Mouse (Mus musculus): ENCODE results near the gene Tut1.
A peak's percentile ranks its signal among the peaks of the same experiment; 100 is the strongest.

Gene Tut1

DNA sequence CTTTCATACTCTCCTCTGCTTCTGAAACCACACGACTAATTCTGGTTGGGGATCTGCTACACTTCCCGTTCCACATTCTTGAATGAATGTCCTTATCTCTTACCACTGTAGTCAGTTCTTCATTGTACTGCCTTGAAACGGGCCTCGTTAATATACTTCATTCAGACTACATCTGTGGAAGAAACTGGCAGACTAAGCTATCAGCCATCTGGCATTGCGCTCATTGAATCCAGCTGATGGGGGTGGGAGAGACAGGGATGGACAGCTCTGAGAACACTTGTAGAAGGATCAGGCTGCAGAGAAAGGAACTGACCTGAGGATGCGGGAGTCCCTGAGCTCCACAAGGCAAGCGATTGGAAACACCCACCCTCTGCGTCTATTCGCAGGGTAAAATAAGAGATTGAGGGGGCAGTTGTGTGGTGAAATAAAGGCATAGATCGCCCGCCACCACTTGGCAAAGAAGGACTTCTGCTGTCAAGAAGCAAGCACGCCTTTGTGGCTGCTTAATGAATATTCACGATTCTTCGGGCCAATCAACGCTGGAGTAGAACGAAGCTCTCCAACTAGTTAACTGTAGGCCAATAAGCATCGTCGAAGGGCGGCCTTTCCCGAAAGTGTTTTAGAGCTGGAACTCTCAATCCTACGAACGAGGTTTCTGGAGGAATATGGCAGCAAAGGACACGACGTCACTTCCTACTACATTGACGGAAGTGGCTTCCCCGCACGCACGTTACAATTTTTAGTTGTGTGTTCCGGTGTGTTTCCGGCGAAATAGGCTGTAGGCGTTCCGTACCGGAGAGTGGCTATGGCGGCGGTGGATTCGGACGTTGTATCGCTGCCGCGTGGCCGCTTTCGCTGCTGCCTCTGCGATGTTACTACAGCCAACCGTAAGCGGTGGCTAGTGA lies at the start of gene Tut1:
Gene Tut1 (plus strand): TSS at position 713 of the 905 bp plus-strand sequence.
- DNase-seq: peak; percentile 98

- DNase-seq: no peak
These were observed 45.1 kb upstream of the Tut1 start for GRCm38 (mm10) chr19:8908531-8908930.

GRCm38 (mm10) chr19:8911810-8912209 lies 41.8 kb upstream of the Tut1 start:
- DNase-seq: no peak

- DNase-seq: no peak
These were observed 39.4 kb upstream of the Tut1 start for GRCm38 (mm10) chr19:8914212-8914611.

GRCm38 (mm10) chr19:8919000-8919399 lies 34.6 kb upstream of the Tut1 start:
- no peak for DNase-seq

GRCm38 (mm10) chr19:8919684-8920072 lies 34.0 kb upstream of the Tut1 start:
- DNase-seq: no peak

DNA sequence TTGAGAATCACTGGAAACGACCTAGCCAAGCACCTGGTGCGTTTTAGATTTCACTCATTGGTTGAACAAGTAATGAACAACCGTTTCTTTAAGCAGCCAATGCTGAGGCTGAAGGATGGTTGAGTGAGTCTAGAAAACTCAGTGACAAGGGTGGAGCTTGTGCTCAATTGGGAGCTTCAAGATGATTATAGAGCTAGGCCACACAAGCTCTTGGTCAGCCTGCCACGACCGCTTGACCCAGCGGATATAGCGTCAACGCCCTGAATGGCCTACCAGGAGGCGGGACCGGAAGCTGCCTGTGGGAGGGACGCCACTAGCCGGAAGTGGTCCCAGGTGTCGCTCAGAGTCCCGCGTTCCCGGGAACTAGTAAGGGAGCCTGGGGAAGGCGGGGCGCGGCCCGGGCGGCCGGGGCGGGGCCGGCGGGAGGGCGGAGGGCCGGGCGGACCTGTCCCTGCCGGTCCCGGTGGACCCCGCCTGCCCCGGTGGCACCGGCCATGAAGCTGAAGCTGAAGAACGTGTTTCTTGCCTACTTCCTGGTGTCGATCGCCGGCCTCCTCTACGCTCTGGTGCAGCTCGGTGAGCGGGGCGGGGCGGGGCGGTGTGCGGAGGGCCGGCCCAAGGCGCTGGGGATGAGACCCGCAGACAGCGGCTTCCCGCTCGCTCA lies 33.4 kb upstream of the Tut1 start, which contains the start of gene B3gat3:
Gene B3gat3 (plus strand): TSS at position 302 of the 664 bp plus-strand sequence.
- DNase-seq: peak; percentile 97

DNA sequence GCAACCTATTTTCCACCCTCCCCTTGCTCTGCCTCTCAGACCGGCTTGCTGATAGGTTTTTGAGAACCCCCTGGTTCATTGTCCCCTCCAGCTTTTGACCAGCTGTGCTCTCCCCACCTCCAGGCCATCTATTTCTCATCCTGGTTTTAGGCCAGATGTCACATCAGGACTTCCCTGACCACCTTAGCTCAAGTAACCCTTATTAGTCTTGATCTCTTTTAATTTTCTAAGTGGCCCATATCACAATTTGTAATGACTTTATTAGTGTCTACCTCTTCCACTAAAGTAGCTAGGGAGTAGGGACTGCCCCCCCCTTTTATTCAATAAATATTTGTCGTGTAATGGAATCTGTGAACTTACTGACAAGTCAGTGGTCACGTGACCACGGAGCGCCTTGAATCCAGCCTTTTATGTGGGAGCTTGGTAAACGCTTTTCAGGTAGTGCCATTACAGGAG lies 32.8 kb upstream of the Tut1 start:
- peak; percentile 47 for DNase-seq

DNA sequence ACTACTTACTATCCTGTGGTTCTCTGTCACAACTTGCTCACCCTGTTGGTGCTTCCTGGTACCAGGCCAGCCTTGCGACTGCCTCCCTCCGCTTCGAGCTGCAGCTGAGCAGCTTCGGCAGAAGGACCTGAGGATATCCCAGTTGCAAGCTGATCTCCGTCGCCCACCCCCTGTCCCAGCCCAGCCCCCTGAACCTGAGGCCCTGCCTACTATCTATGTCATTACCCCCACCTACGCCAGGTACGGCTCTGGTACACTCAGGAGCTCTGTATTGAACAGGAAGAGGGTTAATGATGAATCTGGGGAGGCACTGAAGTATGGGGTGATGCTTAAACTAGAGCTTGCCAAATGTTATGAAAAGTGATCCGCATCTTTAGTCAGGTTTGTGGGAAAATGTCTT lies 31.9 kb upstream of the Tut1 start:
- no peak for DNase-seq

DNA sequence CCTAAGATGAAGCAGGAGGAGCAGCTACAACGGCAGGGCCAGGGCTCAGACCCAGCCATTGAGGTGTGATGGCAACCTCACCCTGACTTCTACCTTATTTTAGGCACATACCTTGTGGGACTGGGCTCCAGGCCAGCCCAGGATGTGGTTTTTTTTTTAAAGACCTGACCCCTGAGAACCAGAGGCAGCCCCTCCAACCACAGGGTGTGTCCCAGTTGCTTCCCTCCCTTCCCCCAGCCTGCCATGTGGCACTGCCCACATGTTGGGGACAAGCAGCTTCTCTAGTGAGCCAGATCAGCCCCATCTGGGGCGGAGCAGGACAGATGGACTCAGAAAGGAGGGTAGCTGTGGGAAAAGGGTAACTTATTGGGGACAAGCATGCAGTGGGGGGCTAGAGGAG lies 26.9 kb upstream of the Tut1 start:
- DNase-seq: peak; percentile 9

DNA sequence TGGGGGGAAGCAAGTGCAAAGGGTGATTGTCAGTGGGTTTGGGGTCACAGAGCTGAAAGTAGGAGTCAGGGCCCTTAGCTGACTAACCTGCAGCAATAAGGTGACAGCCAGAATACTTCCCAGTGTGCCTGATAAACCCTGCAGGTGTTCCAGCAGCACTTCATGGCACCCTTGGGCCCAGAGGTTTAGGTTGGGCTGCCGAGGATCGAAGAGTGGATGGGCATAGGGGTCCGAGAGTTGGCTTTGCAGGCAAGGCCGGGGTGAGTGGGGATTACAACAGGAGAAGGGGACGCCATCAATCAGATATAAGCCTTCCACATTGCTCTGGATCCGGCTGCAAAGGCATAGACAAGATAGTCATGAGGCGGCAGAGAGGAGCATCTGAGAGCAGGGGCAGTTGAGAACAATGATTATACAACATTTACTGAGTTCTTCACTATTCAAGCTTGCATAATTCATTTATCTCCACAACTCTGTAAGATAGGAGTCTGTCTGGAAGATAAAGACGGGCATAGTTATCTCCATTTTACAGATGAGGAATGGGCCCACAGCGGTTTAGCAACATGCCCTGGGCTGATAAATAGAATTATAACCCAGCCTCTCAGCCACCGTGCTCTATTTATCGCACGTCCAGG lies 25.6 kb upstream of the Tut1 start:
- no peak for DNase-seq

DNA sequence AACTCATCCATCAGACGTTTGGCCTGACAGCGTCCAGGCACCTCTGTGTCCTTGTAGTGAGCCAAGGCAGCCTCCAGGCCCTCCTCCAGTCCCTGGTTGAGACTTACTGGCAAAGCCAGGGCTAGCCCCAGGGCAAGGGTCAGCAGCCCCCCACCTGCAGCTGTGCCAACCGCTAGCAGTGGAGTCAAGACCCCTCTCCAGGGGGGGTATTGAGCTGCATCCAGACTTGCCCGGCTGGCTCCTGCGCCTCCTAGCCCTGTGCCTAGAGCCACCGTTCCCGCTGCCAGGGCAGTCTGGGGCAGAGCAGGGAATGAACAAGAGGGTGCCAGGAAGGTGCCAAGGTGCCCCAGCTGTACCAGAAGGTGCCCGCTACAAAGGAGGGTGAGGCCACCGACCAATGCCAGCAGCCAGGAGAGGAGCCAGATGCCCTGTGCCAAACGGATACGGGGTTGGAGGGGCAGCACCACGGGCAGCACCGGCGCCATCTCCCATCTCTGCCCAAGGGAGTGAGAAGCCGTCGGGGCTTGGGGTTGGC lies 24.9 kb upstream of the Tut1 start:
- no peak for DNase-seq

- DNase-seq: peak; percentile 95
These were observed 24.2 kb upstream of the Tut1 start, which contains the start of the genes Rom1 and Eml3 for GRCm38 (mm10) chr19:8929224-8930088. Rom1 (minus strand) TSS chr19:8929356. Eml3 (plus strand) TSS chr19:8929552.

GRCm38 (mm10) chr19:8930117-8930516 lies 23.5 kb upstream of the Tut1 start:
- no peak for DNase-seq

- no peak for DNase-seq
These were observed 22.9 kb upstream of the Tut1 start for GRCm38 (mm10) chr19:8930771-8931170.

DNA sequence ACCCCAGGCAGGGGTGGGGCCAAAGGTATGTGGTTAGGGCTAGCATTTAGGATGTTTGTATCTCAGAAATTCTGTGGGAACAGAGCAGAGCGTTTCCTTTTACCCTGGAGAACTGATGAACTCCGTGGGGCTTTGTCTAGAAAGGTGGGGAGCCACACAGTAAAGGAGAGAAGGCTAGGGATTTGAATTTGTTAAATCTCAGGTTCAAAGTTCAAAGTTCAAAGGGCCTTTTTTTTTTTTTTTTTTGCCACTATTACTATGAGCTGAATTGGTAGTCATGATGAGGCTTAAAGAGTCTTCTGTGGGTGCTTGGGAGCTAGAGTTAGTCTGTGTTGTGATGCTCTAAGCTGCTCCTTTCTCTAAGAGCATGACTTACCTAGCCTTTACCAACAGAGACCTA lies 16.9 kb upstream of the Tut1 start:
- DNase-seq: no peak

DNA sequence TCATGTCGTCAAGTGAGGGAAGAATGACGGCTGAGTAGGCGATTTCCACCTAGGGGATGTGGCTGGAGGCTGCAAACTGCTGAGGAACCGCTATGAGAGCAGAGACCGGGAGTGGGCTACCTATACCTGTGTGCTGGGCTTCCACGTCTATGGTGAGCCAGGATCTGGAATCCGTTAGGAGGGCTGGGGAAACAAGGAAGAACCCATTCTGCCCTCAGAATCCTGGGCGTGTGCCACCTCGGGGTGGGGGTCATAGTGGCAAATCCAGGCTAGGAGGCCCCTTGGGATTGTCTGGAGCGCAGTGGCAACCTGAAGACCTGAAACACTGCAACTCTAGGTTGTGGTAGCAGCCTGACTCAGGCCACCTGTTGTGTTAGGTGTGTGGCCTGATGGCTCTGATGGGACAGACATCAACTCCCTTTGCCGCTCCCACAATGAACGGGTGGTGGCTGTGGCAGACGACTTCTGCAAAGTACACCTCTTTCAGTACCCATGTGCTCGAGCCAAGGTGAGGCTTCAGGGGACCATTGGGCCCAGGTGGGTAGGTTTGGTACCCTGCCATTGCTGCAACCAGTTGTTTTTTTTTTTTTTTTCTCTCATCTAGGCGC lies 13.0 kb upstream of the Tut1 start:
- no peak for DNase-seq

GRCm38 (mm10) chr19:8941136-8941514 lies 12.5 kb upstream of the Tut1 start:
- no peak for DNase-seq

GRCm38 (mm10) chr19:8941515-8942217 lies 12.0 kb upstream of the Tut1 start, which contains the start of gene Mta2:
Mta2 (plus strand) TSS chr19:8941875.
- DNase-seq: peak; percentile 98

- no peak for DNase-seq
These were observed 11.2 kb upstream of the Tut1 start for GRCm38 (mm10) chr19:8942276-8942964.
